Mouse (Mus musculus): Measurements from ENCODE around the gene Ankub1.

The Ankub1 gene

GRCm38 (mm10) chr3:57637596-57637995, 55.0 kb downstream of the Ankub1 start:
- DNase-seq (ENCODE audit: low spot score): no peak

GRCm38 (mm10) chr3:57634763-57635487, 57.7 kb downstream of the Ankub1 start:
- DNase-seq (ENCODE audit: low spot score): no peak

GRCm38 (mm10) chr3:57626954-57627513, 65.6 kb downstream of the Ankub1 start:
- DNase-seq (ENCODE audit: low spot score): no peak

GRCm38 (mm10) chr3:57625275-57625997, 67.2 kb downstream of the Ankub1 start:
- DNase-seq (ENCODE audit: low spot score): peak; percentile 94

GRCm38 (mm10) chr3:57619718-57620117, 72.9 kb downstream of the Ankub1 start:
- DNase-seq (ENCODE audit: low spot score): peak; percentile 13

GRCm38 (mm10) chr3:57615652-57616051, 76.9 kb downstream of the Ankub1 start:
- DNase-seq (ENCODE audit: low spot score): no peak

- DNase-seq (ENCODE audit: low spot score): no peak
These were observed 80.1 kb downstream of the Ankub1 start for GRCm38 (mm10) chr3:57612430-57612997.

GRCm38 (mm10) chr3:57611776-57612175, 80.8 kb downstream of the Ankub1 start:
- DNase-seq (ENCODE audit: low spot score): no peak

All from embryo, embryonic 10.5 days (tissue).